Mouse (Mus musculus) lung, embryonic 14.5 days (tissue): Measurements from ENCODE around the gene Rabgap1l. TPM values are rescaled to one million over a fixed set of nuclear protein-coding genes. Genes with fewer than 3 reads are reported as not detected.

Source experiments
- ATAC-seq: fragments of 200-750 bp; cut with Nextera tagmentation; 2 replicates; pipeline ENCODE4 v1.8.0; 2017; ENCODE audit warnings: mild to moderate bottlenecking, moderate TSS enrichment, moderate library complexity; ENCODE audit not compliant: insufficient read depth
- DNase-seq: peaks from one replicate; pipeline ENCODE4 v3.0.0-alpha.2; 2015
- H3K27ac ChIP-seq: fragments of 300-500 bp; sonication (generic); 2 replicates; pipeline ENCODE4 v1.5.1; 2014; ENCODE audit warnings: low read depth, mild to moderate bottlenecking, moderate library complexity
- H3K27me3 ChIP-seq: fragments of 300-500 bp; sonication (generic); 2 replicates; pipeline ENCODE4 v1.6.1; 2014; ENCODE audit warnings: low read length, control low read depth; ENCODE audit not compliant: insufficient read depth
- H3K36me3 ChIP-seq: fragments of 300-500 bp; sonication (generic); 2 replicates; pipeline ENCODE4 v1.6.1; 2014; ENCODE audit warnings: control low read depth; ENCODE audit not compliant: insufficient read depth
- H3K4me1 ChIP-seq: fragments of 300-500 bp; sonication (generic); 2 replicates; pipeline ENCODE4 v1.6.1; 2014; ENCODE audit warnings: antibody characterized with exemption, control low read depth; ENCODE audit not compliant: insufficient read depth
- H3K4me2 ChIP-seq: fragments of 300-500 bp; sonication (generic); 2 replicates; pipeline ENCODE4 v1.6.1; 2014; ENCODE audit warnings: mild to moderate bottlenecking
- H3K4me3 ChIP-seq: fragments of 300-500 bp; sonication (generic); 2 replicates; pipeline ENCODE4 v1.5.1; 2014; ENCODE audit warnings: low read depth, low read length
- H3K9ac ChIP-seq: fragments of 300-500 bp; sonication (generic); 2 replicates; pipeline ENCODE4 v1.6.1; 2014
- H3K9me3 ChIP-seq: fragments of 300-500 bp; sonication (generic); 2 replicates; pipeline ENCODE4 v1.6.1; 2016; ENCODE audit warnings: low read depth, low read length, control low read depth
- CTCF ChIP-seq: IDR thresholded peaks from 2 replicates; pipeline ENCODE4 v1.5.1; 2016; ENCODE audit warnings: antibody characterized with exemption, low read depth
- WGBS: fragments of 180-500 bp; shearing (Covaris S2); extraction: QIAGEN DNeasy Blood & Tissue Kit; methylation state at CpG from one replicate; pipeline ENCODE4 v1.1.7; 2014; 5-methylcytosine and 5-hydroxymethylcytosine counted together
- polyA plus RNA-seq: library from polyadenylated mRNA; unstranded; fragments of >200 nt; fragmentation: Nextera tagmentation; extraction: Ambion mirVana; gene quantifications from 2 replicates; pipeline ENCODE4 v1.2.1, GENCODE M21; 2014

Rabgap1l gene
- polyA plus RNA-seq, 1 experiment from 2014 or later: 19.3 TPM

GRCm38 (mm10) chr1:160253108-160253507 is 539.9 kb downstream of the Rabgap1l start:
- 100% methylated on average over 2 of the region's 2 CpGs for WGBS
- Histone ChIP-seq H3K36me3 (no peaks in the 10 kb centered on the region), H3K4me2 (no peak overlapping the region), H3K4me1 (no peaks in the 10 kb centered on the region), H3K9ac (no peak overlapping the region), H3K27ac (no peak overlapping the region), H3K9me3 (no peaks in the 10 kb centered on the region), H3K4me3 (no peak overlapping the region), H3K27me3 (no peaks in the 10 kb centered on the region)
- TF ChIP-seq CTCF: no peak
- ATAC-seq (no peak), DNase-seq (no peak)

GRCm38 (mm10) chr1:160251388-160252007 is 541.5 kb downstream of the Rabgap1l start:
- ATAC-seq: no peak
- H3K27ac ChIP-seq: no peak overlapping the region

DNA sequence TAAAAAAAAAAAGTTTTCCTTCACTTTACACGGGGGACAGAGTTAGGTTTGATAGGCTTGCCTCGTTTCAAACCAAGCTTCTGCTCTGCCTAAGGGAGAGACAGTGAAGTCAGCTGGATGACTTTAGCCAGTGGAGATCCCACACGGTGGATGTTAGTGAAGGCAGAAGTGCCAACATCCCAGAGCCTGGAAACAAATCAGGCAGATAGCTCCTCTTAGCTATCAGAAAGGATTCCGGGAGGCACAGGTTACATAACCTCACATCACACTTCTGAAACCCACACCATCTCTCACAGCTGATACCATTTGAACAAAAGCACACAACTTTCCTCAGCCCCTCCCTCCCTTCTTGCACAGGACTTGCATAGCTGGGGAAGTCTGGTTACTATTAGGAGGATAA is 542.2 kb downstream of the Rabgap1l start:
- Histone ChIP-seq H3K9ac (no peak overlapping the region), H3K4me1 (no peaks in the 10 kb centered on the region), H3K36me3 (no peaks in the 10 kb centered on the region), H3K4me3 (no peak overlapping the region), H3K27me3 (no peaks in the 10 kb centered on the region), H3K27ac (no peak overlapping the region), H3K9me3 (no peaks in the 10 kb centered on the region), H3K4me2 (no peak overlapping the region)
- DNase-seq: no peak
- no peak; the same call in 1 of the 2 replicates for ATAC-seq
- WGBS: 37% methylated on average over 4 of the region's 4 CpGs
- TF ChIP-seq CTCF: no peak

More at GRCm38 (mm10) chr1:160251388-160252007, 541.5 kb downstream of the Rabgap1l start:
- Histone ChIP-seq H3K4me3 (no peak overlapping the region), H3K9me3 (no peaks in the 10 kb centered on the region), H3K4me1 (no peaks in the 10 kb centered on the region), H3K27me3 (no peaks in the 10 kb centered on the region), H3K36me3 (no peaks in the 10 kb centered on the region), H3K4me2 (no peak overlapping the region), H3K9ac (no peak overlapping the region)
- no peak for TF ChIP-seq CTCF
- 48% methylated on average over 5 of the region's 5 CpGs for WGBS
- no peak for DNase-seq

DNA sequence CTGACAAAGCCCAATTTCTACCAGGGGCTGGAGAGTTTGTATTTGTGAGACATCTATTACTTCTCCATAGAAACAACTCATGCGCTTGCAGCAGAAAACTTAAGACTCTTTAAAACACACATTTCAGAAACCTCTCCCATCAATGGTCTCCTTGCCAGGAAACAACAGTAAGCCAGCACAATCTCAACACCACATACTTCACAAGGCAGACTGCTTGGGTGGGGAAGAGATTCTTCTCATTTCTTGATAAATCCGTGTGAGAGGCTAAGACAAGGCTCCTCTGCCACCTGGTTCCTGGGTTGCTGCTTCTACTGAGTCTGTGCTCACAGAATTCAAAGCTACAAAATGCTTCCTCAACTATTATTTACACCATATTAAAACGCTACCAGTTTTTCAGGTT is 543.2 kb downstream of the Rabgap1l start:
- H3K4me2 ChIP-seq: no peak overlapping the region
- ATAC-seq: no peak
- H3K4me3 ChIP-seq: no peak overlapping the region
- WGBS: 48% methylated on average over 3 of the region's 3 CpGs
- no peak overlapping the region for H3K27ac ChIP-seq
- no peaks in the 10 kb centered on the region for H3K9me3 ChIP-seq
- DNase-seq: no peak
- no peak for TF ChIP-seq CTCF
- H3K27me3 ChIP-seq: no peaks in the 10 kb centered on the region
- H3K36me3 ChIP-seq: no peaks in the 10 kb centered on the region
- no peaks in the 10 kb centered on the region for H3K4me1 ChIP-seq
- no peak overlapping the region for H3K9ac ChIP-seq

DNA sequence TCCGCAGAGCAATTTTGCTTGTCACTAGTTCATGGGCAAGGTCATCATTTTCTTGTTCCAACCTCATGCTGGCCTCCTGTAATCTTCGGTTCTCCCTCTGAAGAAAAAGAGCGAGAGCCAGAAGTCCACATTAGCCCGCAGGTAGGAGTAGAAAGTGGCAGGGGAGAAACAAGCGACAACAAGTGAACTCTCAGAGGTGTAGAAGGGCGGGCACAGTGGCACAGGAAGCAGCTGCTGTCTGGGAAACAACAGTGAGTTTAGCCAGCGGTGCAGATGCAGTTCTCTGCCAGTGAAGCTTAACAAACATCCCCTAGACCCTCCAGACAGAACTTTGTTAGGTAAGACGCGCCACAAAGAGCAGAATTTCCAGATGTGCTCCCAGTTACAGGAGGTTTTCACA is 545.5 kb downstream of the Rabgap1l start:
- H3K36me3 ChIP-seq: no peaks in the 10 kb centered on the region
- 78% methylated on average over 9 of the region's 9 CpGs for WGBS
- no peaks in the 10 kb centered on the region for H3K27me3 ChIP-seq
- H3K4me2 ChIP-seq: no peak overlapping the region
- H3K4me3 ChIP-seq: no peak overlapping the region
- TF ChIP-seq CTCF: no peak
- no peak for ATAC-seq
- H3K9ac ChIP-seq: no peak overlapping the region
- H3K27ac ChIP-seq: no peak overlapping the region
- DNase-seq: no peak
- H3K9me3 ChIP-seq: no peaks in the 10 kb centered on the region
- no peaks in the 10 kb centered on the region for H3K4me1 ChIP-seq

- WGBS: 64% methylated on average over 4 of the region's 4 CpGs
- no peaks in the 10 kb centered on the region for H3K4me1 ChIP-seq
- no peaks in the 10 kb centered on the region for H3K36me3 ChIP-seq
- H3K4me2 ChIP-seq: no peak overlapping the region
- H3K27me3 ChIP-seq: no peaks in the 10 kb centered on the region
- no peak for TF ChIP-seq CTCF
- H3K27ac ChIP-seq: no peak overlapping the region
- H3K4me3 ChIP-seq: no peak overlapping the region
- H3K9ac ChIP-seq: no peak overlapping the region
- no peaks in the 10 kb centered on the region for H3K9me3 ChIP-seq
- ATAC-seq: no peak
- DNase-seq: peak; percentile 25
Observed at GRCm38 (mm10) chr1:160246844-160247243, 546.2 kb downstream of the Rabgap1l start.

DNA sequence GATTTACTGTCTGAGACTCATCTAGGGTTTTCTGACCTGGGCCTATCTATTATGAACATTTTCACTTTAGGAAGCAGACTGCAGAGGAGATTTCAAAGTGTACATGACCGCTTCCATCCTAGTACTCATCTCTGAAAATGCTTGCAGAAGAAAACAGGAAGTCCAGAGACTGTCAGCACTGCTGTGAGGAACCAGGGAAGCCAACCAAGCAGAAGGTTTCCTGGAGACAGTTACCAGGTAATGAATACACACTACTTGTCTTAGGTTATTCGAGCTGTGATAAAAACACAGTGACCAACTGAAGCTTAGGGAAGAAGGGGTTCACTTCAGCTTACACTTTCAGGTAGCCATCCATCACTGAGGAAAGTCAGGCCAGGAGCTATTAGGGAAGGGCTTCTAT is 547.1 kb downstream of the Rabgap1l start:
- WGBS: 72% methylated on average over 2 of the region's 2 CpGs
- H3K27ac ChIP-seq: no peak overlapping the region
- no peak for DNase-seq
- H3K4me1 ChIP-seq: no peaks in the 10 kb centered on the region
- no peak overlapping the region for H3K9ac ChIP-seq
- no peak for TF ChIP-seq CTCF
- no peaks in the 10 kb centered on the region for H3K27me3 ChIP-seq
- no peak overlapping the region for H3K4me2 ChIP-seq
- H3K4me3 ChIP-seq: no peak overlapping the region
- no peaks in the 10 kb centered on the region for H3K9me3 ChIP-seq
- H3K36me3 ChIP-seq: no peaks in the 10 kb centered on the region
- no peak for ATAC-seq
